Mouse (Mus musculus) embryonic fibroblast, embryonic 13.5 days (primary cell): Measurements from ENCODE around the gene Pdk3.

Experiments used
- CTCF ChIP-seq: IDR thresholded peaks from 2 replicates; pipeline ENCODE4 v1.5.1; 2011; ENCODE audit warnings: mild to moderate bottlenecking, control low read depth, low read length, moderate library complexity, borderline replicate concordance; ENCODE audit not compliant: insufficient read depth
- POLR2A ChIP-seq: IDR thresholded peaks from 2 replicates; pipeline ENCODE4 v1.6.1; 2011; ENCODE audit warnings: low read depth, mild to moderate bottlenecking, control low read depth, low read length, moderate library complexity

DNA sequence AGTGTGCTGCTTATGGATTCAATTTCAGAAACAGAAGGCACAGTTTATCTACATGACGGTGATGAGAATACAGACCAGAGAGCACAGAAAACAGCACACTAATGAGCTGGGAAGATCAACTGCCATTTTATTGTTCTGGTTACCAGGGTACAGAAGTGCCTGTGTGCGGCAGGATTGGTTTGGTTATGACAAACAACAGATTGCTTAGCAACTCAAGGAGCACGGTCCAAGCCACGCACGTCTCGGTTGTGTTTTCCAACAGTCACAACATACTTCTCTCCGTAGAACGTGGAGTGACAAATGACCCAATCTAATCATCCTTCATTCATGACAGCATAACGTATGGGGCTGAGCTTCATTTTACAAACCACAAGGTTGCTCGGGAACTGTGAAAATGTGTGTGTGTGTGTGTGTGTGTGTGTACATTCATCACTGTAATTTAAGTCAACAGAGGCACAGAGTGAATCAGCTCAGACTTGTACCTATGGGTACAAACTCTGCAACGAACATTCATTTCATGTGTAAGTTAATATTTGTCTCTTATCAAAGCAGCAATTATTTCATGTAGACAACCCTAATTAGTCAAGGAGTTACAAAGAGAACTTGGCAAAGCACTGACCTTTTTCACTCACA lies 76.7 kb downstream of the Pdk3 start:
- no peak for TF ChIP-seq CTCF
- TF ChIP-seq POLR2A = no peak
